Mouse (Mus musculus) spleen, postnatal 14 days (tissue): ENCODE results near the gene Mrpl48.

Experiments
- DNase-seq, 2 experiments: peaks; one replicate each; pipeline ENCODE4 v3.0.0; 2021 to 2022; ENCODE audit warnings: low spot score in 2 of 2

Gene Mrpl48

GRCm38 (mm10) chr7:100534216-100534615 is 73.9 kb downstream of the Mrpl48 start:
- DNase-seq: no peak

DNA sequence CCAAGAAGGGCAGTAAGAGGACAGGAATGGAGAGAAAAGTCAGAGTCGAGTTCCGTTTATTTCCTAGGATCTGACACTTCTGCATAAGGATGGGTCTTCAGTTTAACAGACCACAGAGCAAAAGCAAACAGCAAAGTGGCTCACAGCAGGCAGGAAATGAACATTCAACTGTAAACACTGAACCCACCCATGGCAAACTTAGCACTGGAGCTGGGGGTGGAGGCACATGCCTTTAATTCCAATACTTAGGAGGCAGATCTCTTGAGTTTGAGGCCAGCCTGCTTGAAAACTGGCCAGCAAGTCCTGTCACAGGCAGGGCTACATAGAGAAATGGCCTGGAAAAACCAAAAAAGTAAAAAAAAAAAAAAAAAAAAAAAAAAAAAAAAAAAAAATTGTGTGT is 74.6 kb downstream of the Mrpl48 start:
- DNase-seq: no peak

GRCm38 (mm10) chr7:100530766-100531165 is 77.3 kb downstream of the Mrpl48 start:
- DNase-seq: no peak

DNA sequence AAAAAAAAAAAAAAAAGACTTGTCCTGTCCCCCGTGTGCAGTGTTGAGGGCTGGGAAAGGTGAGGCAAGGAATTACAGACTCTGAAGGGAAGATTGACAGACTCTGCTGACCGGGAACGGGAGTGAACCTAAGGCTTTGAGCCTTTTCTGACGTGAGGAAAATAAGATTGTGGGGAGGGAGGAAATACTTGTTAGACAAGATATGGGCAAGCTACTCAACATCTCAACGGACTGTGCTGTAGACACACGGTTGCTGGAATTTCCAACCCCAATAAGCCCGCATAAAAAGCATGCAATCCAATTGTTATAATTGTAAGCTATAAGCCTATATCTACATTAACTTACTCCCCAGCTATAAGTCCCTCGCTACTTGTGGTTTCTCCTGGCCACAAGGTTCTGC is 83.4 kb downstream of the Mrpl48 start:
- no peak for DNase-seq

GRCm38 (mm10) chr7:100522222-100522621 is 85.9 kb downstream of the Mrpl48 start:
- no peak for DNase-seq

GRCm38 (mm10) chr7:100520663-100521285 is 87.3 kb downstream of the Mrpl48 start:
- peak; percentile 69 to 83 for DNase-seq

DNA sequence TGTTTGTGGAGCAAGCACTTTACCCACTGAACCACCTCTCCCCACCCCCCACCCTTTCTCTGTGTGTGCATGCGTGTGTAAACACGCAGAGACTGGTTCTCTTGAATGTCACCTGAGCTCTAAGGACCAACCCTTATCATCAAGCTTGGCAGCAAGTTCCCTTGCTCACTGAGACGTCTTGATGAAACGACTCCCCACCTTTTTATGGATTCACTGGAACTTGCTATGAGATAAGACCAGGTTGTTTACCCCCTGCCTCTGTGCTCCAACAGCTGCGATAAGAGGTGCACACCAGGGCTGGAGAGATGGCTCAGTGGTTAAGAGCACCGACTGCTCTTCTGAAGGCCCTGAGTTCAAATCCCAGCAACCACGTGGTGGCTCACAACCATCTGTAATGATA is 87.9 kb downstream of the Mrpl48 start:
- DNase-seq: no peak

DNA sequence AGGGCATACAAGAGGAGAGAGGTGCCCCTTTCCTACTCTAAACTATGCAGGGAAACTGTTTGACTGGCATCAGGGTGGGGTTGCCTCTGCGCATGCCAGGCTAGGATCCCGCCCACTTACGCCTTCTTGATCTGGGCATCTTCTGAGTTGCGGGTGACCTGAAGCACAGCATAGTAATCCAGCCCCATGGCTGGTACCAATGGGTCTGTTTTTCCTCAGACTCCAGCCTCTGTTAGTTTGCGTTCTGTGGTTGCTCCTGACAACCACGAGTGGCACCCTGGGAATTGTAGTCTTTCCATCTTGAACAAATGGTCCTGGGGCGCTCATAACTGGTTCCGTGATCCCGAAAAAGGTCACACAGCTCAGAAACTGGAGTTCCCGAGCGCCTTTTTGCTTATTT is 93.5 kb downstream of the Mrpl48 start, which contains the start of gene Dnajb13:
TSS of gene Dnajb13 (minus strand) at position 388 of the 400 bp plus-strand sequence.
- no peak for DNase-seq

GRCm38 (mm10) chr7:100511602-100512001 is 96.5 kb downstream of the Mrpl48 start:
- DNase-seq: no peak

DNA sequence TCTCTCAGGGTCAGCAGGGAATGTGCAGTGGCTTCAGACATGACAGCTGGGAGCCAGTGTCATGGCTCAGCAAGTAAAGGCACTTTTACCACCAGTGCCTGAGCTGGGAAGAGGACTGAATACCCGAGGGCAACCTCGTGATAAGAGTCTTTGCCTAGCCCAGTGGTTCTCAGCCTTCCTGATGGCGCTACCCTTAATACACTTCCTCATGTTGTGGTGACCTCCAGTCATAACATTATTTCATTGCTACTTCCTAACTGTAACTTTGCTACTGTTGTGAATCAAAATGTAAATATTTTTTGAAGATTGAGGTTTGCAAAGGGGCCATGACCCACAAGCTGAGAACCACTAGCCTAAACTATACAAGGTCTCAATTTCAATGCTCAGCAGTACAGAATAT is 99.4 kb downstream of the Mrpl48 start:
- no peak for DNase-seq

- DNase-seq: no peak
Measured at GRCm38 (mm10) chr7:100506494-100506893, 101.6 kb downstream of the Mrpl48 start.

GRCm38 (mm10) chr7:100504740-100505487 is 103.2 kb downstream of the Mrpl48 start:
- no peak for DNase-seq

DNA sequence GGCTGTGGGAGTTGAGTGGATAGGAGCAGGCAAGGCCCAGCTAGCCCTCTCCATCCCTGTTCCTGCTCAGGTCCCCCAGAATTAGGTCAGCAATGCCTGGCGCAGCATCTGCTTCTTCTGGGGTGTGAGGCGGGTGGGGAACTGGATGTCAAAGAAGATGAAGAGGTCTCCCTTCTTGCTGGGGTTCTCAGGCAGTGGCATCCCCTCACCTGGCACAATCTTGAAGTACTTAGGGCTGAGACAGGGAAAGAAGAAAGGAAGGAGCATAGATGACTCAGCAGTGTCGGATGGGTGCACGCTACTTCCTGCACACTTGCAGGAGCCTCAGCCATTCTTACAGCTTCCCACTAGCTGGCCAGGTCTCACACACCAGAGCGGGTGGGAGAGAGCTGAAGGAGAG is 105.0 kb downstream of the Mrpl48 start:
- no peak for DNase-seq

- no peak for DNase-seq
Measured at GRCm38 (mm10) chr7:100502374-100502922, 105.7 kb downstream of the Mrpl48 start.

- no peak for DNase-seq
Measured at GRCm38 (mm10) chr7:100501844-100502373, 106.2 kb downstream of the Mrpl48 start.

- no peak for DNase-seq
Measured at GRCm38 (mm10) chr7:100501027-100501843, 106.9 kb downstream of the Mrpl48 start.

DNA sequence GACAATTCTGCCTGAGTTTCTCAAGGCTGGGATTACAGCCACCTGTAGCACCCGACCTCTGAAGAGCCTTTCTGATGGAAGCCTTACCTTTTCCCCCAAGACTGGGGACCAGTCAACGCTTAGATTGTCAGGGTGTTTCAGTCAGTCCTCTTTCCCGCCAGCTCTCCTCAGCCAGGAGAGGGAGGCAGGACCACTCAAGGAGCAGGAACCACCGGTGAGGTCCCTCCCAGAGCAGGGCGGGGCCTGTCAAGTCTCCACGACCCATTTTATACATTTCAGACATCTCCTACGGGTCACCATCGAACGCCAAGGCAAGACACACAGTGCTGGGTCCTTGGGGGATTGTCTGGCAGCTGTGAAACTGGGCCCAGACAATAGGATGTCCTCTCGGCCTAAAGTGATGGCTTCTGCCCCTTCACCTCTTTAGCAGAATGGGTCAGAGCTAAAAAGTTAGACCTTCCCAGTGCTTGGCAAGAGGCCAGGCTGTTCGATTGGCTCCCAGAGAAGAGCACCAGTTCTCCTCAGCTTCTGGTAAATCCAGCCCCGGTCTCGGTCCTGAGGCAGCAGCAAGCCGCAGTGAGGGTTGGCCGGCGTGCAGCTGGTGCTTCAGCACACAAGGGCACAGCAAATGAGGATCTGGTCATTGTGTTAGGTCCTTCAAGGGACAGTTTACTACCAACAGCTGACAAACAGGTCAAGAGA is 107.7 kb downstream of the Mrpl48 start:
- peak in 1 of 2 experiments; percentile 24 for DNase-seq

DNA sequence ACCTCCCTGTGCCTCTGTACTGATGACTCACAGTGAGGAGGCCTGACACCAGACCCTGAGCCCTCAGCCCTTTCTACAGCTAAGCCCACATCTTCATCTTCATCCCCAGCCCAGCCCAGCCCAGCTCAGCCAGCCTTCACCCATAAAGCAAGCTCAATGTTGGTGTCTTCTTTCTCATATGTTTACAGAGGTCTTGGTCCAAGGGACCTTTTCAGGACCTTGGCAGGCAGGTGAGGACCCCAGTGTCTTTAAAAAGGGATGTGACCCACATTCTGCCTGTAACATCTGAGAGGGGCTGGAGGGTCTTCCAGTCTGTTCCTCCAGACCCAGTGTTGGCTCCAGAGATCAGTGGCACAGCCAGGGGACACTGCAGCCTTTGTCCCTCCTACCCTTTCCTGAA is 108.6 kb downstream of the Mrpl48 start:
- no peak for DNase-seq

DNA sequence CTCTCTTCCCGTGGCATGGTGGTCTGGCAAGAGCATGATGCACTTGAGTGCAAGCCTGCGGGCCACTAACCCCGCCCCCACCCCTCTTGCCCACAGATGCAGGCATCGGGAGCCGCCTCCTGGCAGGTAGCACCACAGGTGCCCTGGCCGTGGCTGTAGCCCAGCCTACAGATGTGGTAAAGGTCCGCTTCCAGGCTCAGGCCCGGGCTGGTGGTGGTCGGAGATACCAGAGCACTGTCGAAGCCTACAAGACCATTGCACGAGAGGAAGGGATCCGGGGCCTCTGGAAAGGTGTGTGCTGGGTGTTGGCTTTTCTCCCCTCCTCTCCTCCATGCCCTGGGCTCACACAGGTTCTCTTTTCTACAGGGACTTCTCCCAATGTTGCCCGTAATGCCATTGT is 110.1 kb downstream of the Mrpl48 start:
- DNase-seq: no peak

- no peak for DNase-seq
Measured at GRCm38 (mm10) chr7:100497402-100497801, 110.7 kb downstream of the Mrpl48 start.

- DNase-seq: no peak
Measured at GRCm38 (mm10) chr7:100496791-100497190, 111.3 kb downstream of the Mrpl48 start.
